Mouse (Mus musculus) liver, postnatal 0 days (tissue): ENCODE measurements at regions not wholly inside any gene's neighbourhood (a gene's known extent, or its start where the extent isn't known, plus 50 kb on each side); places are given as distances from the start of the nearest gene placed in this dataset.

ENCODE experiments used
- ATAC-seq: fragments of 200-750 bp; cut with Nextera tagmentation; 2 replicates; pipeline ENCODE4 v1.8.0; 2017; ENCODE audit warnings: mild to moderate bottlenecking, moderate library complexity
- DNase-seq: peaks from one replicate; pipeline ENCODE4 v3.0.0-alpha.2; 2016
- H3K27ac ChIP-seq: fragments of 300-500 bp; sonication (generic); 2 replicates; pipeline ENCODE4 v1.5.1; 2014; ENCODE audit warnings: antibody characterized with exemption, moderate library complexity, mild to moderate bottlenecking, low read depth
- H3K27me3 ChIP-seq: fragments of 300-500 bp; sonication (generic); 2 replicates; pipeline ENCODE4 v1.6.1; 2014; ENCODE audit warnings: low read length, control low read depth, mixed read lengths; ENCODE audit not compliant: insufficient read depth
- H3K36me3 ChIP-seq: fragments of 300-500 bp; sonication (generic); replicated peaks from 2 replicates; pipeline ENCODE4 v1.6.1; 2014; ENCODE audit warnings: mild to moderate bottlenecking, control low read depth, low read length, moderate library complexity, mixed read lengths; ENCODE audit not compliant: insufficient read depth
- H3K4me1 ChIP-seq: fragments of 300-500 bp; sonication (generic); 2 replicates; pipeline ENCODE4 v1.6.1; 2014; ENCODE audit warnings: antibody characterized with exemption, mild to moderate bottlenecking, control low read depth; ENCODE audit not compliant: insufficient read depth
- H3K4me2 ChIP-seq: fragments of 300-500 bp; sonication (generic); 2 replicates; pipeline ENCODE4 v1.6.1; 2014; ENCODE audit warnings: low read depth, mild to moderate bottlenecking, low read length, moderate library complexity, mixed read lengths
- H3K4me3 ChIP-seq: fragments of 300-500 bp; sonication (generic); 2 replicates; pipeline ENCODE4 v1.5.1; 2014; ENCODE audit warnings: low read depth, low read length
- H3K9ac ChIP-seq: fragments of 300-500 bp; sonication (generic); replicated peaks from 2 replicates; pipeline ENCODE4 v1.6.1; 2014; ENCODE audit warnings: mild to moderate bottlenecking, moderate library complexity
- H3K9me3 ChIP-seq: fragments of 300-500 bp; sonication (generic); 2 replicates; pipeline ENCODE4 v1.6.1; 2016; ENCODE audit warnings: mild to moderate bottlenecking, control low read depth, low read length, mixed read lengths
- CTCF ChIP-seq: sonication (generic); IDR thresholded peaks from 2 replicates; pipeline ENCODE4 v1.5.1; 2016; ENCODE audit warnings: antibody characterized with exemption, low read depth
- EP300 ChIP-seq: IDR thresholded peaks from 2 replicates; pipeline ENCODE4 v1.6.1; 2016; ENCODE audit warnings: antibody characterized with exemption, low read depth, mild to moderate bottlenecking
- WGBS: fragments of 180-500 bp; shearing (Covaris S2); extraction: QIAGEN DNeasy Blood & Tissue Kit; methylation state at CpG from one replicate; pipeline ENCODE4 v1.1.7; 2014; ENCODE audit not compliant: insufficient replicate concordance; 5-methylcytosine and 5-hydroxymethylcytosine counted together

GRCm38 (mm10) chr11:63791004-63791862 is 130.9 kb downstream of the Hs3st3b1 start:
- TF ChIP-seq EP300 (no peak), CTCF (no peak)
- no peak for ATAC-seq

GRCm38 (mm10) chr11:63793732-63794503 is 128.2 kb downstream of the Hs3st3b1 start:
- H3K4me2 ChIP-seq: no peak overlapping the region
- DNase-seq (no peak), ATAC-seq (no peak)
- H3K4me1 ChIP-seq: no peaks in the 10 kb centered on the region
- H3K36me3 ChIP-seq: no peaks in the 10 kb centered on the region
- WGBS: 77% methylated on average over 8 of the region's 8 CpGs
- H3K4me3 ChIP-seq: no peak overlapping the region
- no peak for TF ChIP-seq CTCF
- no peak for TF ChIP-seq EP300
- H3K27ac ChIP-seq: no peak overlapping the region
- no peak overlapping the region for H3K9ac ChIP-seq
- H3K27me3 ChIP-seq: no peaks in the 10 kb centered on the region
- no peaks in the 10 kb centered on the region for H3K9me3 ChIP-seq

More at GRCm38 (mm10) chr11:63791004-63791862, 130.9 kb downstream of the Hs3st3b1 start:
- no peaks in the 10 kb centered on the region for H3K4me1 ChIP-seq
- H3K4me3 ChIP-seq: no peak overlapping the region
- H3K4me2 ChIP-seq: no peak overlapping the region
- no peaks in the 10 kb centered on the region for H3K27me3 ChIP-seq
- no peaks in the 10 kb centered on the region for H3K9me3 ChIP-seq
- DNase-seq: no peak
- no peaks in the 10 kb centered on the region for H3K36me3 ChIP-seq
- H3K9ac ChIP-seq: no peak overlapping the region
- 68% methylated on average over 13 of the region's 13 CpGs for WGBS
- H3K27ac ChIP-seq: peak overlapping the region; percentile 34; the same call in 1 of the 2 replicates

- peak; percentile 8 for DNase-seq
- TF ChIP-seq EP300: no peak
- TF ChIP-seq CTCF: no peak
- Histone ChIP-seq H3K4me1 (no peaks in the 10 kb centered on the region), H3K9ac (no peak overlapping the region), H3K9me3 (no peaks in the 10 kb centered on the region), H3K36me3 (no peaks in the 10 kb centered on the region), H3K4me3 (no peak overlapping the region), H3K4me2 (no peak overlapping the region), H3K27ac (no peak overlapping the region), H3K27me3 (no peaks in the 10 kb centered on the region)
- 75% methylated on average over 5 of the region's 5 CpGs for WGBS
- ATAC-seq: no peak
Measured at GRCm38 (mm10) chr11:63812146-63812545, 109.9 kb downstream of the Hs3st3b1 start.

- ATAC-seq: no peak
- WGBS: 71% methylated on average over 4 of the region's 4 CpGs
- TF ChIP-seq CTCF: no peak
- TF ChIP-seq EP300: no peak
Measured at GRCm38 (mm10) chr11:63822847-63823246, 99.2 kb downstream of the Hs3st3b1 start.

GRCm38 (mm10) chr11:63827271-63827762 is 94.8 kb downstream of the Hs3st3b1 start:
- 53% methylated on average over 6 of the region's 6 CpGs for WGBS
- Histone ChIP-seq H3K4me3 (no peak overlapping the region), H3K9ac (no peak overlapping the region), H3K4me2 (no peak overlapping the region), H3K9me3 (no peaks in the 10 kb centered on the region), H3K4me1 (no peaks in the 10 kb centered on the region), H3K27me3 (no peaks in the 10 kb centered on the region), H3K27ac (no peak overlapping the region), H3K36me3 (no peaks in the 10 kb centered on the region)
- peak; percentile 8 for DNase-seq
- ATAC-seq: no peak
- TF ChIP-seq EP300 (no peak), CTCF (no peak)

More at GRCm38 (mm10) chr11:63822847-63823246, 99.2 kb downstream of the Hs3st3b1 start:
- Histone ChIP-seq H3K9ac (no peak overlapping the region), H3K4me2 (no peak overlapping the region), H3K4me1 (no peaks in the 10 kb centered on the region), H3K9me3 (no peaks in the 10 kb centered on the region), H3K27me3 (no peaks in the 10 kb centered on the region), H3K27ac (no peak overlapping the region), H3K36me3 (no peaks in the 10 kb centered on the region), H3K4me3 (no peak overlapping the region)
- no peak for DNase-seq

- WGBS: 77% methylated on average over 3 of the region's 3 CpGs
Measured at GRCm38 (mm10) chr11:63833480-63833879, 88.6 kb downstream of the Hs3st3b1 start.

More at GRCm38 (mm10) chr11:63833480-63833879, 88.6 kb downstream of the Hs3st3b1 start:
- H3K27ac ChIP-seq: no peak overlapping the region
- no peaks in the 10 kb centered on the region for H3K9me3 ChIP-seq
- no peak overlapping the region for H3K9ac ChIP-seq
- H3K4me2 ChIP-seq: no peak overlapping the region
- H3K36me3 ChIP-seq: no peaks in the 10 kb centered on the region
- no peaks in the 10 kb centered on the region for H3K27me3 ChIP-seq
- no peak overlapping the region for H3K4me3 ChIP-seq
- no peak for ATAC-seq
- H3K4me1 ChIP-seq: peaks cover under 1% of the 10 kb centered on the region; the same call in 1 of the 2 replicates
- DNase-seq: no peak
- TF ChIP-seq EP300: no peak
- no peak for TF ChIP-seq CTCF
